Mouse (Mus musculus): Measurements from ENCODE around the gene Bcl2l11.
"Not testable (repeated sequence)": the region's sequence is repeated elsewhere in the genome, so short reads cannot be mapped to it uniquely, and the experiment has no call there.

Gene Bcl2l11

GRCm38 (mm10) chr2:128174176-128174575, 48.3 kb downstream of the Bcl2l11 start:
- no peak for DNase-seq (ENCODE audit: low spot score in 2 of 2)

GRCm38 (mm10) chr2:128174604-128175342, 48.9 kb downstream of the Bcl2l11 start:
- no peak for DNase-seq (ENCODE audit: low spot score in 2 of 2)

- no peak for DNase-seq (ENCODE audit: low spot score in 2 of 2)
Observed at GRCm38 (mm10) chr2:128175625-128176024, 49.8 kb downstream of the Bcl2l11 start.

- no peak for DNase-seq (ENCODE audit: low spot score in 2 of 2)
Observed at GRCm38 (mm10) chr2:128176391-128177044, 50.7 kb downstream of the Bcl2l11 start.

- DNase-seq (ENCODE audit: low spot score in 2 of 2), result no peak
Observed at GRCm38 (mm10) chr2:128177241-128177661, 51.4 kb downstream of the Bcl2l11 start.

- no peak for DNase-seq (ENCODE audit: low spot score in 2 of 2)
Observed at GRCm38 (mm10) chr2:128179126-128179807, 53.4 kb downstream of the Bcl2l11 start.

GRCm38 (mm10) chr2:128179808-128180379, 54.1 kb downstream of the Bcl2l11 start:
- peak; percentile 46 to 52 for DNase-seq (ENCODE audit: low spot score in 2 of 2)

GRCm38 (mm10) chr2:128182181-128182580, 56.3 kb downstream of the Bcl2l11 start:
- not testable (repeated sequence) for DNase-seq (ENCODE audit: low spot score in 2 of 2)

GRCm38 (mm10) chr2:128182751-128183150, 56.9 kb downstream of the Bcl2l11 start:
- DNase-seq (ENCODE audit: low spot score in 2 of 2), result no peak

- DNase-seq (ENCODE audit: low spot score in 2 of 2), result no peak
Observed at GRCm38 (mm10) chr2:128183762-128184161, 57.9 kb downstream of the Bcl2l11 start.

- no peak for DNase-seq (ENCODE audit: low spot score in 2 of 2)
Observed at GRCm38 (mm10) chr2:128185942-128186341, 60.1 kb downstream of the Bcl2l11 start.

GRCm38 (mm10) chr2:128187277-128187676, 61.4 kb downstream of the Bcl2l11 start:
- no peak for DNase-seq (ENCODE audit: low spot score in 2 of 2)

- no peak for DNase-seq (ENCODE audit: low spot score in 2 of 2)
Observed at GRCm38 (mm10) chr2:128188461-128188860, 62.6 kb downstream of the Bcl2l11 start.

- DNase-seq (ENCODE audit: low spot score in 2 of 2), result peak; percentile 53 to 63
Observed at GRCm38 (mm10) chr2:128189691-128190090, 63.9 kb downstream of the Bcl2l11 start.

GRCm38 (mm10) chr2:128190196-128190595, 64.4 kb downstream of the Bcl2l11 start:
- DNase-seq (ENCODE audit: low spot score in 2 of 2), result peak; percentile 83 to 89

- DNase-seq (ENCODE audit: low spot score in 2 of 2), result no peak
Observed at GRCm38 (mm10) chr2:128193411-128193810, 67.6 kb downstream of the Bcl2l11 start.

GRCm38 (mm10) chr2:128197379-128197778, 71.5 kb downstream of the Bcl2l11 start:
- peak; percentile 83 to 94 for DNase-seq (ENCODE audit: low spot score in 2 of 2)

GRCm38 (mm10) chr2:128203147-128203546, 77.3 kb downstream of the Bcl2l11 start:
- DNase-seq (ENCODE audit: low spot score in 2 of 2), result peak in 1 of 2 experiments; percentile 39

- DNase-seq (ENCODE audit: low spot score in 2 of 2), result peak; percentile 64 to 82
Observed at GRCm38 (mm10) chr2:128203749-128204405, 78.0 kb downstream of the Bcl2l11 start.

GRCm38 (mm10) chr2:128208541-128208940, 82.7 kb downstream of the Bcl2l11 start:
- no peak for DNase-seq (ENCODE audit: low spot score in 2 of 2)

- no peak for DNase-seq (ENCODE audit: low spot score in 2 of 2)
Observed at GRCm38 (mm10) chr2:128209841-128210329, 84.0 kb downstream of the Bcl2l11 start.
